Mouse (Mus musculus) frontal cortex, postnatal 36 days (tissue): ENCODE measurements at regions not wholly inside any gene's neighbourhood (a gene's known extent, or its start where the extent isn't known, plus 50 kb on each side); places are given as distances from the start of the nearest gene placed in this dataset.

Source experiments
- DNase-seq, 2 experiments: peaks; one replicate each; pipeline ENCODE4 v3.0.0; 2022; ENCODE audit warnings: low spot score in 2 of 2

DNA sequence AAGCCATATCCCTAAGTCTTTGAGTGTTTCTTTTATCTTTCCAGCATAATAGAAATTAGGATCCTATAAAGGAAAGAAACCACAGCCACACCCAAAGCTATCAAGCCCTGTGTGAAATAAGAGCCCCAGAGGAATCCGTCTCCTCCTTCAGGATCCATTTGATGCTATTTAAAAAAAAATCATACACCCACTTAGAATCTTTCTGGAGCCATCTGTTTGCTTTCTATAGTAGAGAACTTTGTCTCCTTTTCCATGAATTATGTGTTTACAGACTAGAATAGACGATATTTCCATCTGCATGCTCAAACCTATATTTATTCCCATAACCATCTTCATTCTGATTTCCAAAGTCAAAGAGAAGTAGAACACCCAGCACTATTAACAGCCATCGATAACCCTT is 917.2 kb upstream of the Man1a start:
- peak in 1 of 2 experiments; percentile 10 for DNase-seq

DNA sequence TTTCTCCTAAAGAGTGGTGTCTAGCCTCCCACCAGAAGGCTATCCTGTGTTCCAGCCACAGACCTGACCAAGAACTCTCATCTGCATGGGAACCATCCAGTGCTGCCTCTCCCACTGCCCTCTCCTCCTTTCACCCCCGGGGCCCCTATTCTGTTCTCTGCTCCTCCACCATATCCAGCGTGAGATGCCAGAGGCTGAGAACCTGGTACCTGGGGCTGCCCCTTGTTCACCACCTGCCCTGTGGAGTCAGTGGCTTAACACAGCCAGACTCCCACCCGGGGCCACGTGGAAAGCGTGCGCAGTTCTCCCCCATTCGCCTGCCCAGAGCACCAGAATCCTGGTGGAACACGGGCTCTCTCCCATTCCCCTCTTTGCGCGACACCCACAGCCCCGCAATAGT is 879.5 kb upstream of the Man1a start:
- DNase-seq: no peak

DNA sequence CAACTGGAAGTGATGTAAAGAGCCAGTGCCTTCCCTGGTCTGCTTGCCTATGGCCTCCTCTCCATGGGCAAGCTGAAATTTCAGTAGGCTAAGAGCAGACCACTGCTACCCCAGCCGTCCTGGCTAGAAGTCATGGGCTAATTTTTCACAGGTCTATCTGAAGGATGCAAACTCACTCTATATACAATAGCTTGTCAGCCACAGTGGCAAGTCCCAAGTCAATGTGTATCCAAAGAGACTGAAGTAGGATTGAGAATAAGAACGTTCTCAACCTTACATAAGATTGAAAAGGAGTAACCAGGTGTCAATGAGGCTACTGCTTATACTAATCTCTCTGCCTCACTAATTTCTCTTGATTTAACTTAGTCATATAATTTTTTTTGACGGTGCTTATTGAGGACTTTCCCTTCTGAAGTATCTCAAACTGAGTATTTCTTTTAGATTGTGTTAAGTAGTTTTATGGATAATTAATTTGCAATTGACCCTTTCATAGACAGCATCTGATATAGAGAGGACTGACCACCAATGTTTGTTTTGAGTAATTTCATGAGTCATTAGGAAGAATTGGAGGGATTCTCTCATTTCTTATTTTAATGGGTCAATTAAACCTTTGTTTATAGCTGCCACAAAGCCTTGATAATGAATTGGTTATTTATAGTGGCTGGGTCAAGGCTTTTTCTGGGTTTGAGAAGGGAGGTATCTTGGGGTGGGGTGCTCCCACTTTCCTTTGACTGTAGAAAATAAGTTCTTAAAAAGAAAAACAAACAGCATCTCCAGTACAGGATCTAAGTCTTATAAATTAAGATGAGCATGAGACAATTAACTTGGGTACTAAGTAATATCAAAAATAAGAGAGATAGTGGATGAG is 865.0 kb upstream of the Man1a start:
- no peak for DNase-seq

DNA sequence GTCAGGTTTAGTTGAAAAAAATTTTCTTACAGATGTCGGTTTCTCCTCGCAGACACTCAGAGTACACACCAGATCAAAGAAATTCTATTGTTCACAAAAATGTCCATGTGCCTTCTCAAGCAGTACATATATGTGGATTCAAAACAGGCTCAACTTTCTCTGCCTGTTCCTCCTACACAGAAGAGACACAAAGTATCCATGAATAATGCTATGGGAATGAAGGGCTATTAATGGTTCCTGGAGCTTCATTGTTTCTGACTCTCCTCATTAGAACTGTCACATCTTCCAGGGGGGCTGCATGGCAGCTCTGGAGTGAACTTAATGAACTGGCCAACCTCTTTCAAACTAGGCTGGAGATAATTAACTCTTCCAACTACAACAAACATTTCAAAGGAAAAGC is 863.1 kb upstream of the Man1a start:
- no peak for DNase-seq
